Mouse (Mus musculus) heart, postnatal 0 days (tissue): Measurements from ENCODE around the gene Olfr1428.

Experiments used
- CTCF ChIP-seq: IDR thresholded peaks from 2 replicates; pipeline ENCODE4 v1.5.1; 2016; ENCODE audit warnings: antibody characterized with exemption, control low read depth, low read depth
- EP300 ChIP-seq: IDR thresholded peaks from 2 replicates; pipeline ENCODE4 v1.6.1; 2016; ENCODE audit warnings: antibody characterized with exemption, low read depth

DNA sequence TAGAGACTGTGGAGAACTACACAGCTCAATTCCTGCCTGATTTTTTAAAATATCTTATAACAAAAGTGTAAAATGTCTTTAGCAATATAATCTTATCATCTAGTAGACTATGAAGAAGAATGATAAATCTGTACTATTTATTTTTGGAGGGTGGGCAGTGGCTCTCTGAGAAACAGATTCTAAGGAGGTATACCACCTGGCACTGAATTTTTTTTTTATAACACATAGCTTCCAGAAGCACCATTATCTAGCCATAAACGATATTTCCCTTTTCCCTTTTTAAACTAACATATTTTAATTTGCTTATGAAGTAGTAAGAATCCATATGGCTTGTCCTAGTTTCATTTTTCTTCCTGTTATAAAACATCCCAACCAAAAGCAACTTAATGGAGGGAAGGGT, 11.2 kb downstream of the Olfr1428 start:
- TF ChIP-seq CTCF = no peak
- TF ChIP-seq EP300 = no peak
